Comparison of ENCODE assay signal across 19 mouse cellular contexts in the genomic region with DNA sequence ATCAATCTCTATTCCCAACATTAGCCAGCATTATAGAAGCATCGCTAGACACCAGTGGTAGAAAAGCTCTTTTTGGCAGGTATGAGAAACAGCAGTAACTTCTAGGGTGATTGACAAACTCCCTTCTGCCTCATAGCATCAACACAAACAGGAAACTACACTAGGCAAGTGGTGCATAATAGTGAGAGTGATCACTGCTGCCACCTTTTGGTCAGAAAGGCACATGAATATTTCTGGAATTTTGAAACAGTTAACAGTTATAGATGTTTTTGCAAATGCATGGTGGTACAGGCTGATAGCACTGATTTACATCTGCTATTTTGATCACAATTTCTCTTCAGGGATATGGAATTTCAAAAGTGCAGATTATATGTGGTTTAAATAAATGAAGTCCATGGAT. TPM values are rescaled to one million over a fixed set of nuclear protein-coding genes. Genes with fewer than 3 reads are reported as not detected.
DNase-seq lines count a peak whose midpoint lies in the region; ATAC-seq and TF ChIP-seq lines count a peak whose summit lies in the region.
"Had no signal": no experiment of that assay in that cellular context is flagged by ENCODE, and none has a peak within 500 bp of the region (broad histone marks: within the 10 kb centered on the region; RNA-seq: fewer than 3 reads in every experiment).

No protein-coding gene starts in this region.

- TF ChIP-seq CTCF in hindbrain, postnatal 0 days (IDR thresholded peaks at IDR 0.05; ENCODE audit: low read depth) = peak; percentile 50
- peak; percentile 61 for TF ChIP-seq CTCF in midbrain, postnatal 0 days (IDR thresholded peaks at IDR 0.05)
- TF ChIP-seq CTCF in brain, embryonic 14.5 days (IDR thresholded peaks at IDR 0.05; ENCODE audit: borderline replicate concordance, extremely low read depth, insufficient read depth, insufficient read length) = no peak

- no peaks in the 10 kb centered on the region for H3K36me3 ChIP-seq in hindbrain, postnatal 0 days (ENCODE audit: insufficient read depth, low read length)
- no peaks in the 10 kb centered on the region for H3K36me3 ChIP-seq in hindbrain, embryonic 10.5 days
- no peaks in the 10 kb centered on the region for H3K36me3 ChIP-seq in midbrain, postnatal 0 days (ENCODE audit: insufficient read depth, low read length)
- H3K36me3 ChIP-seq in midbrain, embryonic 16.5 days (ENCODE audit: control insufficient read depth, insufficient read depth, low read length) = no peaks in the 10 kb centered on the region
- H3K36me3 ChIP-seq: embryonic facial prominence, embryonic 12.5 days; forebrain, embryonic 15.5 days; midbrain, embryonic 12.5 days had no signal

- WGBS in hindbrain, postnatal 0 days = 61% methylated on average over 1 of the region's 1 CpGs
- 60% methylated on average over 1 of the region's 1 CpGs for WGBS in hindbrain, embryonic 10.5 days
- WGBS in midbrain, postnatal 0 days = 79% methylated on average over 1 of the region's 1 CpGs
- 67% methylated on average over 1 of the region's 1 CpGs for WGBS in midbrain, embryonic 16.5 days

- H3K27me3 ChIP-seq in hindbrain, postnatal 0 days (ENCODE audit: insufficient read depth, low read length) = no peaks in the 10 kb centered on the region
- H3K27me3 ChIP-seq in hindbrain, embryonic 10.5 days (ENCODE audit: insufficient read depth, poor library complexity, severe bottlenecking) = no peaks in the 10 kb centered on the region
- no peaks in the 10 kb centered on the region for H3K27me3 ChIP-seq in midbrain, postnatal 0 days (ENCODE audit: insufficient read depth, low read length)
- no peaks in the 10 kb centered on the region for H3K27me3 ChIP-seq in midbrain, embryonic 16.5 days (ENCODE audit: control insufficient read depth, insufficient read depth, low read depth, low read length)
- H3K27me3 ChIP-seq: CH12.LX; embryonic facial prominence, embryonic 12.5 days; forebrain, embryonic 15.5 days; midbrain, embryonic 12.5 days had no signal

- H3K4me2 ChIP-seq in hindbrain, postnatal 0 days (ENCODE audit: low read depth, low read length) = no peak overlapping the region
- no peak overlapping the region for H3K4me2 ChIP-seq in midbrain, postnatal 0 days (ENCODE audit: low read depth, low read length, poor library complexity, severe bottlenecking)
- no peak overlapping the region for H3K4me2 ChIP-seq in midbrain, embryonic 16.5 days (ENCODE audit: low read length)
- H3K4me2 ChIP-seq: embryonic facial prominence, embryonic 12.5 days; forebrain, embryonic 15.5 days; midbrain, embryonic 12.5 days had no signal

- no peak for TF ChIP-seq POLR2A in brain, embryonic 14.5 days (IDR thresholded peaks at IDR 0.05; ENCODE audit: borderline replicate concordance, extremely low read depth, insufficient read depth, insufficient read length, poor library complexity, severe bottlenecking)

- no peaks in the 10 kb centered on the region for H3K4me1 ChIP-seq in hindbrain, postnatal 0 days (ENCODE audit: insufficient read depth, low read length)
- H3K4me1 ChIP-seq in hindbrain, embryonic 10.5 days (replicated peaks) = no peaks in the 10 kb centered on the region
- no peaks in the 10 kb centered on the region for H3K4me1 ChIP-seq in midbrain, postnatal 0 days (ENCODE audit: insufficient read depth, low read length)
- H3K4me1 ChIP-seq in midbrain, embryonic 16.5 days (ENCODE audit: control insufficient read depth, insufficient read depth, low read length) = no peaks in the 10 kb centered on the region
- H3K4me1 ChIP-seq: embryonic facial prominence, embryonic 12.5 days; forebrain, embryonic 15.5 days; midbrain, embryonic 12.5 days had no signal

- ATAC-seq in hindbrain, postnatal 0 days = no peak
- ATAC-seq in midbrain, postnatal 0 days (ENCODE audit: low FRiP score) = no peak
- no peak for ATAC-seq in midbrain, embryonic 16.5 days
- ATAC-seq: forebrain, embryonic 15.5 days had no signal

- no peak overlapping the region for H3K27ac ChIP-seq in hindbrain, postnatal 0 days
- no peak overlapping the region for H3K27ac ChIP-seq in hindbrain, embryonic 10.5 days
- no peak overlapping the region for H3K27ac ChIP-seq in midbrain, postnatal 0 days (ENCODE audit: low read depth, low read length)
- no peak overlapping the region for H3K27ac ChIP-seq in midbrain, embryonic 16.5 days (ENCODE audit: low read length)
- H3K27ac ChIP-seq: embryonic facial prominence, embryonic 12.5 days; forebrain, embryonic 15.5 days; midbrain, embryonic 12.5 days had no signal

- peak; percentile 17 for DNase-seq in hindbrain, postnatal 0 days (ENCODE audit: low spot score)
- DNase-seq in hindbrain, embryonic 10.5 days (ENCODE audit: low spot score) = no peak
- peak; percentile 3 for DNase-seq in midbrain, postnatal 0 days (ENCODE audit: low spot score)
- DNase-seq in brain, embryonic 14.5 days (ENCODE audit: low read depth) = peak; percentile 27
- DNase-seq in urinary bladder, postnatal 36 days (ENCODE audit: low spot score in 2 of 2) = no peak
- no peak for DNase-seq in urinary bladder, adult 18-20 months (ENCODE audit: low spot score in 2 of 2)
- DNase-seq: gastrocnemius, postnatal 36 days; kidney, adult 11 months; lung, postnatal 10 days; thymus, postnatal 25 days had no signal

- no peaks in the 10 kb centered on the region for H3K9me3 ChIP-seq in hindbrain, postnatal 0 days (ENCODE audit: low read length)
- no peaks in the 10 kb centered on the region for H3K9me3 ChIP-seq in hindbrain, embryonic 10.5 days
- H3K9me3 ChIP-seq in midbrain, postnatal 0 days (ENCODE audit: low read length) = no peaks in the 10 kb centered on the region
- no peaks in the 10 kb centered on the region for H3K9me3 ChIP-seq in midbrain, embryonic 16.5 days (replicated peaks; ENCODE audit: control insufficient read depth, low read length, poor library complexity, severe bottlenecking)
- H3K9me3 ChIP-seq: embryonic facial prominence, embryonic 12.5 days; forebrain, embryonic 15.5 days; midbrain, embryonic 12.5 days had no signal

- no peak overlapping the region for H3K4me3 ChIP-seq in hindbrain, postnatal 0 days (ENCODE audit: low read length)
- no peak overlapping the region for H3K4me3 ChIP-seq in hindbrain, embryonic 10.5 days
- no peak overlapping the region for H3K4me3 ChIP-seq in midbrain, postnatal 0 days (ENCODE audit: low read depth, low read length)
- no peak overlapping the region for H3K4me3 ChIP-seq in midbrain, embryonic 16.5 days (ENCODE audit: low read depth, low read length)
- H3K4me3 ChIP-seq: embryonic facial prominence, embryonic 12.5 days; forebrain, embryonic 15.5 days; midbrain, embryonic 12.5 days had no signal

- no peak overlapping the region for H3K9ac ChIP-seq in hindbrain, postnatal 0 days (replicated peaks; ENCODE audit: low read length)
- no peak overlapping the region for H3K9ac ChIP-seq in midbrain, postnatal 0 days (replicated peaks; ENCODE audit: low read length, poor library complexity, severe bottlenecking)
- no peak overlapping the region for H3K9ac ChIP-seq in midbrain, embryonic 16.5 days (ENCODE audit: low read depth, low read length)
- H3K9ac ChIP-seq: embryonic facial prominence, embryonic 12.5 days; forebrain, embryonic 15.5 days; midbrain, embryonic 12.5 days had no signal

RNA-seq across cellular contexts. Expression of gene Gm44, which starts 36.0 kb away (rescaled TPM):
- total RNA-seq in hindbrain, postnatal 0 days (2014; rRNA removed) = not detected in 2 replicates
- not detected in 2 replicates for polyA plus RNA-seq in hindbrain, postnatal 0 days (2015; fragmentation: Nextera tagmentation; extraction: Ambion mirVana)
- not detected in 2 replicates for polyA plus RNA-seq in hindbrain, embryonic 10.5 days (2016; fragmentation: Nextera tagmentation; extraction: Ambion mirVana)
- total RNA-seq in midbrain, postnatal 0 days (2014; rRNA removed) = not detected in 2 replicates
- not detected in 2 replicates for polyA plus RNA-seq in midbrain, postnatal 0 days (2015; fragmentation: Nextera tagmentation; extraction: Ambion mirVana)
- polyA plus RNA-seq in midbrain, embryonic 16.5 days (2015; fragmentation: Nextera tagmentation; extraction: Ambion mirVana) = not detected in 2 replicates
- polyA plus RNA-seq in brain, embryonic 14.5 days (2012; rRNA removed) = not detected in 2 replicates
- total RNA-seq: CH12.LX; gastrocnemius, postnatal 36 days; layer of hippocampus, adult 8-10 months had no signal
- polyA plus RNA-seq: embryonic facial prominence, embryonic 12.5 days; forebrain, embryonic 15.5 days; heart, postnatal 0 days; limb, embryonic 14.5 days; midbrain, embryonic 12.5 days; neural tube, embryonic 14.5 days had no signal

Comparison
In these comparisons a context has a peak if more than half of its experiments do, and no peak if none do; other contexts are left out.
1. DNase-seq: peak in hindbrain, postnatal 0 days (single experiment), midbrain, postnatal 0 days (single experiment) and brain, embryonic 14.5 days (single experiment); none in hindbrain, embryonic 10.5 days (single experiment), urinary bladder, postnatal 36 days (0 of 2) and urinary bladder, adult 18-20 months (0 of 2).